Mouse (Mus musculus) adrenal gland, postnatal 36 days (tissue): Measurements from ENCODE around the gene Nepn. TPM values are rescaled to one million over a fixed set of nuclear protein-coding genes. Genes with fewer than 3 reads are reported as not detected.

Source experiments
- DNase-seq, 2 experiments: peaks; one replicate each; pipeline ENCODE4 v3.0.0; 2021; ENCODE audit warnings: mixed read lengths in 1 of 2
- total RNA-seq, 2 experiments: library from RNA; stranded (reverse); gene quantifications; 2 replicates each; pipeline ENCODE4 v1.2.3; 2021

The Nepn gene
- total RNA-seq, 2 experiments from 2014 or later: 0.13 to 0.26 TPM

DNA sequence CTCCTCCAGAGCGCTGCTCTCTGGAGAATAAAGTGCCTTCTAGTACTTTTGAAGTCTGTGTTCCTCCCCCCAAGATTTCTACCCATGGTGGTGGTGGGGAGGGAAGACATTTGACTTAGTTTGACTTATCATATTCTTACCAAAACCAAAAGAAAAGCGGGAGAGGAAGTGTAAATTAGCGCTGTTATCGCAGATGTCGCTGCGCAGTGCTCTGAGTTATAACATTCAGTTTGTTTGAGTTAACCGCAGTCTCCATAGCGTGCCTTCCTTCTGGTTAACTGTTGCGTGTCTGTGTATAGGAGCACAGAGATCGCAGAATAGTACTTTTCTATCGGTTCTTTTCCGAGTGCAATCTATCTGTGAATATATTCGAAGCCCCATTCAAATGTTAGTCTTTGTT is 16.4 kb downstream of the Nepn start:
- DNase-seq: no peak

DNA sequence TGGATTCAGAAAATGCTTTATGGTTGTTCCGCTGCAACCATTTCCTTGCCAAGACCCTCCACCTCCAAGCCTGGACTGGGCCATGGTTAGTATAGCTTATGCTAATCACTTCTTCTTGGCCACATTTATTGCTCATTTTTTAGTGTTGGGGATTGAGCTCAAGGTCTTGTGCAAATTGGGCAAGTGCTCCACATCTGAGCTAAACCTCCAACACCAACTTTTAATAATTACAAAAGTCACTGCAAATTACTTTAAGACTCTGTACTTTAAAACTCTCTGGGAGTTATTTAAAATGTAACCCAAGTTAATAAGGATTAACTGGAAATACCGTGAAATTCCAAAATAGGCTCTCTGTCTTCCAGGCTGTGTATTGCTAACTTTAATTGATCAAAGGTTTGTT is 18.8 kb downstream of the Nepn start:
- no peak for DNase-seq

DNA sequence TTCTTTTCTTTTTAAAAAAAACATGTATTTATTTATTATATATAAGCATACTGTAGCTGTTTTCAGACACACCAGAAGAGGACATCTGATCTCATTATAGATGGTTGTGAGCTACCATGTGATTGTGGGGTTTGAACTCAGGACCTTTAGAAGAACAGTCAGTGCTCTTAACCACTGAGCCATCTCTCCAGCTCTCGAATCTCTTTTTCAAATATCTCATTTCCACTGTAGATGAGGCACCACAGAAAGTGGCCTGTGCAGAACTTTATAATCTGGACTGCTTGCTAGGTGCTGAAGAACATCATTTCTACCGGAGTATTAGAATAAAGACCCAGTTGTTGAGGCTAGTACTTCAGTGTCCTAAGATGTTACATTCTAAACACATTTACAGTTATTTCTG is 26.2 kb downstream of the Nepn start:
- DNase-seq: no peak

DNA sequence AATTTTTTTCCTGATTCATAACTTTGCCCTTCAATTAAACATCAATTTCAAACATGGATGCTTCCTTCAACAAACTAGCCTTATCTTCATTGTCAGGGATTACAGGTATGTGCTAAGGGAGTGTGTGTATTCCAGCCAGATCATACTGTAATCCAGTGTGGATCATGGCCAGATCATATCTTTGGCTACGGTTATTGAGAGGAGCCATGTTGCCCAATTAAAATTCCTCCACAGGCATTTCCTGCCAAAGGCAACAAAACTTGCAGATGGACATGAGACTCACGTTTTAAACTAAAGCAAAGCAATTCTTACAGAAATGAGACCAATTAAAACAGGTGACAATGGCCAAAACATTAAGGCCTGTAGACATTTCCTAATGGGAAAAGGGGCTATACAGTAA is 27.7 kb downstream of the Nepn start:
- DNase-seq: no peak

DNA sequence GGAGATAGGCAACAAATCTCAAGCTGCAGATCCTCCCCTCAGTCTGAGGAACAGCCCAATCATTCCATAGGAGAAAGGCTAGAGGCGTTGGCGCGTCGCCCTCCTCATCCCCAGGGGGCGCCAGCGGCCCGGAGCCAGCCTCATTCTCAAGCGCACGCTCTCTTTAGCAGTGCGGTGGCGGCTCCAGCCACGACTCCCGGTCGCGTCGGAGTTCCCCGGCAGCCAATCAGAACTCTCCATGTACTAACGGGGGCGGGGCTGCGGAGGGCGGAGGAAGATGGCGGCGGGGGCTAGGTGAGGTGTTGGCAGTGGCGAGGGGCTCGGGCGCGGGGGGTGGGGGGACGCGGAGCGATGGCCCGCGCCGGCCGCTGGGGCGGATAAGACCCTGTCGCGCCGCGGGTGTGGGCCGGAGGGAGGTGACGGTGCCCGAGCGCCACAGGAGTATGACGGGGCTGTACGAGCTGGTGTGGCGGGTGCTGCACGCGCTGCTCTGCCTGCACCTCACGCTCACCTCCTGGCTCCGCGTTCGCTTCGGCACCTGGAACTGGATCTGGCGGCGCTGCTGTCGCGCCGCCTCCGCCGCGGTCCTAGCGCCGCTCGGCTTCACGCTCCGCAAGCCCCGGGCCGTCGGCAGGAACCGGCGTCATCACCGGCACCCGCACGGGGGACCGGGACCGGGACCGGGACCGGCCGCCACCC is 28.7 kb downstream of the Nepn start, which contains the start of gene Nus1:
Gene Nus1, plus strand, starts transcription at position 249 of the 699 bp plus-strand sequence.
- peak; percentile 97 for DNase-seq

DNA sequence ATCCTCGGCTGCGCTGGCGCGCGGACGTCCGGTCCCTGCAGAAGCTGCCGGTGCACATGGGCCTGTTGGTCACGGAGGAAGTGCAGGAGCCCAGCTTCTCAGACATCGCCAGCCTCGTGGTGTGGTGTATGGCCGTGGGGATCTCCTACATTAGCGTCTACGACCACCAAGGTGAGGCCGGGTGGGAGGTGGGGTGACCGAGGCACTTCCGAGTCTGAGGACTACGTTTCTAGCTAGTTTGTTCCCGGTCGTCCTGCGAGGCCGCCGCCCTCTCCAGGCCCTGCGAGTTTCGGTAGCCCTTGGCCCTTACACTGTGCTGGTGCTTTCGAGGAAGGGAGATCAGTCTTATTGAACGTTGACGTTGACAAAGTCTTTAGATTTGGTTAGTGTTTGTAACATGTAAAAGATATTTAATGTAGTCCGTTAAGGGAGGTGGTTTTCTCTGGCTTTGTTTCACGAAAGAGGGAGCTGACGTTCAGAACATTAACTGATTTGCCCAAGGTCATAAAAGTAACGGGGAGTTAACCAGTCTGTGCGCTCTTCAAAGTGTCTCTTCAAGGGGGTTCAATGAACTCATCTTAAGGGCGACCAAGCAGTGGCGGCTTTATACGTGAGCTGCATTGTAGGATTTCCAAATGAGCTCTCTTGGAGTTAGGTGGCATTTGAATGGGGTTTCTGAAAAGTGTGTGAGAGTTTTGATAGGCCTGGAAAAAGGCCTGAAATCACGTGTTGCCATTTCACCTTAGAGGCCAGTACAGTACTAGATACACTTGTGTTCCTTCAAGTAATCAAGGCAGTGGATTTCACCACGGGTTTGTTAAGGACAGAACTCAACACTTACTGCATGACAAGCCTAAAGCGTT is 29.5 kb downstream of the Nepn start:
- DNase-seq: peak in 1 of 2 experiments; percentile 4

DNA sequence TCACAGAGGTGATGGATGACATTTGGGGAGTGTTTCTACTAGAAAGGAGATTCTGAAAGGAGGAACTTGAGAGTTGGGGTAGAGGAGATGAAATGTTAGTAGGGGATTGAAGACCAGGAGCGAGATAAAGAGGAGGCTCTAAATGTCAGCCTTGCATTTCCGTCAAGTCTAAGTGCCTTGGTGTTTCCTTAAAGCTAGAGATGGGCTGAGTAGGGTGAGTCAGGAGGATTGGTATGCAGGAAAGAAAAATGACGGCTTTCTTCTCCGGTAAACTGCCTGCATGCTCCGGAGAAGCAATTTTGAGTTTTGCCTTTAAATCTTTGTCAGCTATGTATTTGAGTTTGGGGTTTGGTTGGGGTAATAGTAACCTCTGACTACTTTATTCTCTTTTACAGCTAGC is 30.2 kb downstream of the Nepn start:
- no peak for DNase-seq

DNA sequence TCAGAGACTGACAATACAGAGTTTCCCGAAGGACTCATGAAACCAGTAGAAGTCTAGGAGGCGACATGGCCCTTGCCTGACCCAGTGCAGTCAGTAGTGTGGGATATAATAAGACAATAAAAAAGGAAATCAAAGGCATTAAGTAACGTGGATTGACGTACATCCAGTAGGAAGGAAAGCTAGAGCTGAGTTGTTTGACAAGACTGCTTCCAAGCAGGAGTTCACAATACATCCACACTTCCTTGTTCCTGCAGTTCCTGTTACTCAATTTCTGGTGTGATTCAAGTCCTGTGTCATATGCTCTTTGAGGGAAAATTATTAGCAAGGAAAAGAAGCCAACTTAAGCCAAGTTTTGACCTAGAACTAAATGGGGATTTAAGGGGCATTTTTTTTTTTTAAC is 30.6 kb downstream of the Nepn start:
- DNase-seq: no peak

DNA sequence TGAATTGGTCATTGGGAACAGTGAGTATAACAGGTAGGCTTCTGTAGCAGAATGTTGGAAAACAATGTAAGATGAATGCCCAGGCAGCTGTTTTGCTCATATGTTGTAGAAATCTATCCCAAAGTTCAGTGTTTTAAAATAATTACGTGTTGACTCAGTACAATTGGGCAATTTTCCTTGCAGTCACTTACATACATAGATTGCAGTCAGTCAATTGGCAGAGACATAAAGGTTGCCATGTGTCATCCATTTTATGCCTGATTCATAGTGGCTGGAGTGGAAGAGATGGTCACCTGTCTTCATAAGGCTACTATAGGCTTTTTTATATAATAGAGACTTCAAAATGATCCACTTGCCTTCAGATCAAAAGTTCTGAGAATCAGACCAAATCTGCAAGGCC is 31.8 kb downstream of the Nepn start:
- DNase-seq: no peak

DNA sequence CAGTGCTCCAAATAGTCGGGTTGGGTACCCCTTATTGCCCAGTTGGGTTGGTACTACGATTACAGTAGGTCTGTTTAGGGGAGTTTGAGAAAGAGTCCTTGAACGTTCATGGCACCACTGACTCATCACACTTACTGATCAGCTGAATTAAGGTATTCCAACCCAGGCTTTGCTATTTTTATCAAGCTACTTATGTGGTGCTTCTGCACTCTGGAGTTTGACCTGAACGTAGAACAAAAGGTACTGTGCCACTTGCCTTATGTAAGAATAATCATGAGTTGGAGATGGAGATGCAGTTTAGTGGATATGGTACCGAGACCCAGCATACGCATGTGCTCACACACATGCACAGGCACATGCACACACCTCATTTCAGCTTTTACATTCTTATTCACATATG is 32.9 kb downstream of the Nepn start:
- DNase-seq: no peak

DNA sequence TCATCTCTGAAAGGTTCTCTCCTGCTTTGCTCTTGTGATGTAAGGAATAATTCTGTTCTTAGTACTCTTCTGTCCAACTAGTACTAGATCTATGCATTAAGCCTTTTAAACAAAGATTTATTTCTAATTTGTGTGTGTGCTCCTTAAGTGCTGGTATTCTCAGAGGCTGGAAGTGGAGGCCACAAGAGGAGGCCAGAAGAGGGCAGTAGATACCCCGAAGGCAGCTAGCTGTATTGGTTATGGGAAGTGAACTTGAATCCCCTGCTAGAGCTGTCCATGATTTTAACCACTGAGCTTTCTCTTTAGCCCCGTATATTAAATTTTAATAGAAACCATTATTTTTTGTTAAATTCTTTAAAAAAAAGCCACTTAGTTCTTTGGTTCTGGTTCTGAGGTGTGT is 34.3 kb downstream of the Nepn start:
- no peak for DNase-seq

DNA sequence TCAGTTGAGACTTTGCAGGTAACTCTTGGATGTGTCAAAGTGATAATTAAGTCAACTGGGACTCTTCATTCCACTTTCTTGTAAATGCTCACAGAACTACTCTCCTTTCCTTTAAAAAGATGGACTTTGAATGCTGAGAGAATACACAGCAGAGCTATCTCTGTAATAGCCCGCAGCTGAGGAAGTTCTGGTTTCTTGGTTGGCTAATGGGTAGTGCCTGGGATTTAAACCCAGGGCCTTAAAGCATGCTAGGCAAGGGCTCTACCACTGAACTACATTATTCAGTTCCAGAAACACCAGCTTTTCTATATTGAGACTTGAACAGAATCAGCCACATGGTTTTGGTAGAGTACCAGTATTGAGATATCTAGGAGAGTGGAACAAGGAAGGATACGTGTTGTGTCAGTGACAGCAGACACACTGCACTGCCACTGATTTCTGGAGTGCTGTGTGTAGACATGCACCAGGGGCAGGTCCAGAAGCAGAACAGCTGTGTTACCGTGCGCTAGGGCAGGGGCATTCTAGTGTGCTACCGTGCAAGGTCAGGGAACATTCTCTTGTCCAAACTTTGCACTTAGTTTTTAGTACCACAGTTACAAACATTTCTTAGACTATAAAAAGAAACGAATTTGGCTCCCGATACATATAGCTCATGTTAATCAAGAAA is 37.7 kb downstream of the Nepn start:
- DNase-seq: no peak

DNA sequence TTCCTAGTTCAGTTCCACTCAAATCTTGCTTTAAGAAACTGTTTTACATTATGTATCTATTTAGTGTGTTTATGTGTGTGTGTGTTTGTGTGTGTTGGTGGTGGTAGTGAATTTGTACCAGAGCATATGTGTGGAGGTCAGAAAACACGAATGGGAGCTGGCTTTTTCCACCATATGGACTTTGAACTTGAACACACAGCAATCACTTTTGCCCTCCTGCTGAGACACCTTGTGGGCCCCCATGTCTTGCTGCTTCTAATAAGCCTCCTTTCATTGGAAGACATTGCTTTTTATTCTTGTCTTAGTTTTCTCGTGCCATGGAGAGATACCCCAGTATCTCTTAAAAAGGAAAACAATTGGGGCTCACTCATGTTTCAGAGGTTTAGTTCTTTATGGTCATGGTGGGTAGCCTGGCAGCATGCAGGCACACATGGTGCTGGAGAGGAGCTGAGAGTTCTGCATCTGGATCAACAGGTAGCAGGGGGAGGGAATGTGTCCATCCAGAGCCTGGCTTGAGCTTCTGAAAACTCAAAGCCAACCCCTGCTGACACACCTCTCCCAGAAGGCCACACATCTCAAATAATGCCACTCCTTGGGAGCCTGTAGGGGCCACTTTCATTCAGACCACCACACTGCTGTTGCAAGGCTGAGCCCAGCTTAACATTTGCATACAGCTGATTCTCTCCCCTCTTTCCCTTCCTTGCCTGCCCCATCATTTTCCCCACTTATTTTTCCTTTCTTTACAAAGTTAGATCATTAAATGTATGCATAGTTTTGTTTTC is 39.1 kb downstream of the Nepn start:
- no peak for DNase-seq

DNA sequence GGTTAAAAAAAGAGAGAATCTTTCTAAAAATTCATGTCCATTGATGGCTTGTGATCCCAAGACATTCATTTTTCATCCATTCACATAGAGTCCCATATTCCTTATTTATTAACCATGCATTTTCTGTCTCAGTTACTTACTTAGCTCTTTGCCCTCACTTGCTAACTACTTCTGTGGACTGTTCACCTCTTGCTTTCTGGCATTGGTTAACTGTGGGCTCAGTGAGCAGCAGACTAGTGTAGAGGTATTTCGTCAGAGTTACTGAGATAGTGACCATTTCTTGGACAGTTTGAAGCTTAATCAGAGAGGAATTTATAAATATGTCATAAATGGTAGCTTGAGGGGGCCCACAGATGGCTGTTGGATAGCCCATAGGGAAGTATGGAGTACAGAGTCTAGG is 42.2 kb downstream of the Nepn start:
- no peak for DNase-seq

DNA sequence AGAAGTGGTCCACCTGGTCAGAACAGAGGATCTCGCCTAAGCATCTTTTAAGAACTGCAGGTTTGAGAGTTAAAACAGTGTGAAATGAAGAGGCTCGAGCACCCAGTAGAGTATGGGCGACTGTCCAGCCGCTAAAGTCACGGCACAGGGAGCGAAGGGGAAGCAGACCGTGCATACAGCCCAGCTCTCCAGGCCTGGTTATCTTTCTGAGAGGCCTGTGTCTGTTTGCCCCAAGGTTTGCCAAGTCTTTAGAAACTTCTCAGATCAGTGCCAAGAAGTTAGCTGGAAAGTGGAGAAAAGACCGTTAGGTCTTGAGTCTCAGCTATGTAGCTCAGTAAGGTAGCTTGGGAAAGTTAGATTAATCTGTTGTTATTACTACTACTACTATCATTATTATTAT is 46.1 kb downstream of the Nepn start:
- DNase-seq: no peak

Other genes starting within 250 kb of the Nepn start
- gene Ros1, start 193.7 kb upstream of the Nepn start, total RNA-seq: under 1 TPM in 1 of 2 experiments, not detected in 1; 0.03 TPM
- 1 to 10 TPM; 4.2 to 4.3 TPM for gene Dcbld1, start 155.4 kb upstream of the Nepn start, total RNA-seq
- gene Gm26741, start 30.2 kb upstream of the Nepn start, total RNA-seq: not detected
- gene Gopc, start 6.8 kb upstream of the Nepn start, total RNA-seq: 10 to 100 TPM; 23.3 to 27.3 TPM
- 10 to 100 TPM; 52.0 to 63.4 TPM for gene Nus1, start 28.6 kb downstream of the Nepn start, total RNA-seq